Mouse (Mus musculus) hindbrain, embryonic 14.5 days (tissue): Measurements from ENCODE around the gene Emx1. TPM values are rescaled to one million over a fixed set of nuclear protein-coding genes. Genes with fewer than 3 reads are reported as not detected.

Experiments
- ATAC-seq: fragments of 200-750 bp; cut with Nextera tagmentation; 2 replicates; pipeline ENCODE4 v1.8.0; 2017; ENCODE audit warnings: moderate number of reproducible peaks, mild to moderate bottlenecking, moderate TSS enrichment, moderate library complexity; ENCODE audit not compliant: low FRiP score
- DNase-seq: peaks from one replicate; pipeline ENCODE4 v3.0.0-alpha.2; 2015; ENCODE audit warnings: low spot score
- H3K27ac ChIP-seq: fragments of 300-500 bp; sonication (generic); 2 replicates; pipeline ENCODE4 v1.5.1; 2014; ENCODE audit warnings: mild to moderate bottlenecking, moderate library complexity
- H3K27me3 ChIP-seq: fragments of 300-500 bp; sonication (generic); 2 replicates; pipeline ENCODE4 v1.6.1; 2014; ENCODE audit warnings: mild to moderate bottlenecking, low read length, mixed read lengths; ENCODE audit not compliant: control insufficient read depth, insufficient read depth
- H3K36me3 ChIP-seq: fragments of 300-500 bp; sonication (generic); replicated peaks from 2 replicates; pipeline ENCODE4 v1.6.1; 2014; ENCODE audit not compliant: control insufficient read depth, insufficient read depth
- H3K4me1 ChIP-seq: fragments of 300-500 bp; sonication (generic); replicated peaks from 2 replicates; pipeline ENCODE4 v1.6.1; 2014; ENCODE audit warnings: antibody characterized with exemption, low read length, mixed read lengths; ENCODE audit not compliant: control insufficient read depth, insufficient read depth
- H3K4me2 ChIP-seq: fragments of 300-500 bp; sonication (generic); replicated peaks from 2 replicates; pipeline ENCODE4 v1.6.1; 2014; ENCODE audit warnings: mild to moderate bottlenecking, moderate library complexity
- H3K4me3 ChIP-seq: fragments of 300-500 bp; sonication (generic); replicated peaks from 2 replicates; pipeline ENCODE4 v1.5.1; 2014; ENCODE audit warnings: mild to moderate bottlenecking, low read length
- H3K9ac ChIP-seq: fragments of 300-500 bp; sonication (generic); 2 replicates; pipeline ENCODE4 v1.6.1; 2014
- H3K9me3 ChIP-seq: fragments of 300-500 bp; sonication (generic); 2 replicates; pipeline ENCODE4 v1.6.1; 2016; ENCODE audit warnings: low read length; ENCODE audit not compliant: control insufficient read depth
- whole genome bisulfite sequencing: fragments of 180-500 bp; shearing (Covaris S2); extraction: QIAGEN DNeasy Blood & Tissue Kit; methylation state at CpG from one replicate; pipeline ENCODE4 v1.1.7; 2014; 5-methylcytosine and 5-hydroxymethylcytosine counted together
- polyA plus RNA-seq: library from polyadenylated mRNA; unstranded; fragments of >200 nt; fragmentation: Nextera tagmentation; extraction: Ambion mirVana; gene quantifications from 2 replicates; pipeline ENCODE4 v1.2.1, GENCODE M21; 2014

The Emx1 gene
- polyA plus RNA-seq, 1 experiment from 2014 or later = not detected

- no peaks in the 10 kb centered on the region for H3K9me3 ChIP-seq
- no peaks in the 10 kb centered on the region for H3K27me3 ChIP-seq
- WGBS = 76% methylated on average over 10 of the region's 10 CpGs
- H3K9ac ChIP-seq = no peak overlapping the region
- no peak overlapping the region for H3K27ac ChIP-seq
- ATAC-seq (no peak), DNase-seq (no peak)
- H3K4me2 ChIP-seq = no peak overlapping the region
- no peak overlapping the region for H3K4me3 ChIP-seq
- no peaks in the 10 kb centered on the region for H3K4me1 ChIP-seq
- H3K36me3 ChIP-seq = no peaks in the 10 kb centered on the region
Measured at GRCm38 (mm10) chr6:85222551-85222950, 35.3 kb downstream of the Emx1 start.

DNA sequence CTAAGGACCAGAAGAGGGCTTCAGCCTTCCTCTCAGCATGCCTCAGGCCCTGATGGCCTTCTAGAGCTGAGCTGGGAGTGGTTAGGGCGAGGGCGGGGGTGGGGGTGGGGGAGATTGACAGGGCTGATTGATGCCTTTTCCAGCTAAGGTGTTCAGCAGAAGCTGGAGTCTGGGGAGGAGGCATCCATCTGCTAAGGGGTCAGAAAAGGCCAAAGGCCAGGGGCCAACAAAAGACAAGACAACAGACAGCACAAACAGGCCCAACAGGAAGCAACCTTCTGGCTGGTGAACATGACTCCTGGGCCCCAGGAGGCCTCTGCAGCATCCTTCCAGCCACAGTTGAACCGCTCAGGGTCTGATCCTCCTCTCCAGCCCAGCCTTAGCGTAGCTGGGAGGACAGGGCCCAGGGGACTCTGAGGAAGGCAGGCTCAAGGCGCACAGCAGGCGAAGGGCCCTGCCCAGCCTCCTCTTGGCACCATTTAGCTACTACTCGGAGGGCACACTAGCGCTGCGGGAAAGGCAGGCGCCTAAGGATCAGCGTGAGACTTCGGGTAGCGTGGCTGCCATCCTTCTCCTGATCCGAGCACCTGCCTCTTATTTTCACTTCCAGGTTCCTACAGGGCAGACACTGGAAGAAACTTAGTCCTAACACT is 36.4 kb downstream of the Emx1 start:
- Histone ChIP-seq H3K4me3 (no peak overlapping the region), H3K36me3 (no peaks in the 10 kb centered on the region), H3K9me3 (no peaks in the 10 kb centered on the region), H3K27me3 (no peaks in the 10 kb centered on the region), H3K27ac (no peak overlapping the region), H3K4me2 (no peak overlapping the region), H3K4me1 (no peaks in the 10 kb centered on the region), H3K9ac (no peak overlapping the region)
- no peak for ATAC-seq
- 23% methylated on average over 14 of the region's 14 CpGs for WGBS
- no peak for DNase-seq

DNA sequence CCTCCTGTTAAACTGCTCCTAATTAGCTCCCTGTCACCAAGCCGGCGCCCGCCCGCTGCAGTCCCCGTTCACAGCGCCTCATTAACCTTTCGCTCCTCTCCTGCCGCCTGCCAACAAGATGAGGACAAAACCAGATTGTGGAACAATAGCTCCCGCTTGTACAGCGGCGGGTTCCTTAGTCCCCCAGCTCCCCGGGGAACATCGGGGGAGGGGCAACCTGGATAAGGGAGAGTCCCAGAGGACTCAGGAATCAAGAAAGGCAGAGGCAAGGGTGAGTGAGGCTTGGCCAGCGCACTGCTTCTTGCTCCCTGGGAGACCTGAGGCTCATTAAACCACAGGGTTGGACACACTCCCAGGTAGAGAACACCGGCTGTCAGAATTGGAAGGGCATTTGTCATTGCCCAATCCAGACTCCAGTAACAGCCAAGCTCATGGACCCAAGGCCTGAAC is 37.2 kb downstream of the Emx1 start:
- Histone ChIP-seq H3K27ac (no peak overlapping the region), H3K36me3 (no peaks in the 10 kb centered on the region), H3K4me2 (no peak overlapping the region), H3K4me1 (no peaks in the 10 kb centered on the region), H3K9ac (no peak overlapping the region), H3K4me3 (no peak overlapping the region), H3K9me3 (no peaks in the 10 kb centered on the region), H3K27me3 (no peaks in the 10 kb centered on the region)
- no peak for ATAC-seq
- DNase-seq = no peak
- 17% methylated on average over 15 of the region's 15 CpGs for WGBS

- H3K27me3 ChIP-seq = no peaks in the 10 kb centered on the region
- no peak for DNase-seq
- H3K36me3 ChIP-seq = no peaks in the 10 kb centered on the region
- no peak overlapping the region for H3K9ac ChIP-seq
- H3K4me1 ChIP-seq = peaks cover 4% of the 10 kb centered on the region
- H3K4me3 ChIP-seq = no peak overlapping the region
- H3K27ac ChIP-seq = no peak overlapping the region
- H3K4me2 ChIP-seq = no peak overlapping the region
- ATAC-seq = no peak
- 78% methylated on average over 9 of the region's 9 CpGs for WGBS
- H3K9me3 ChIP-seq = no peaks in the 10 kb centered on the region
Measured at GRCm38 (mm10) chr6:85226570-85226969, 39.3 kb downstream of the Emx1 start.

DNA sequence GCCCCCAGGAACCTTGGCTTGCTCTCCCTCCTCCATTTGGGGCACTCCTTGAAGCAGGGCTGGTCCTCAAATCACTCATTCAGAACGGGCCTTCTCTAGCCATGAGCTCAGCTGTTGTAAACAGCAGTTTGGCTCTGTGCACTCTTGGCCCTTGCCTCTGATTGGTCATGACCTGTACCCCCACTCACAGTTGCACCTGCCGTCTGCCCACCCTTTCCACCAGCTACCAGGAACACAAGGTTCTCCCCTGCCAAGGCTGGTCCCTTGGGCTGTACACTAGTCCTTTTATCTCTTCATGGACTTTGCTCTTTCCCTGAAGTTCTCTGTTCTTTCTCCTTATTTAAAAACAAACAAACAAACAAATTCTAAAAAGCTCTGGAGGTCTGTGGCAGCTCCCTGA is 40.3 kb downstream of the Emx1 start:
- H3K9me3 ChIP-seq = no peaks in the 10 kb centered on the region
- H3K27me3 ChIP-seq = no peaks in the 10 kb centered on the region
- H3K4me2 ChIP-seq = no peak overlapping the region
- peaks cover 6% of the 10 kb centered on the region for H3K4me1 ChIP-seq
- H3K27ac ChIP-seq = no peak overlapping the region
- DNase-seq (no peak), ATAC-seq (no peak)
- H3K9ac ChIP-seq = no peak overlapping the region
- H3K4me3 ChIP-seq = no peak overlapping the region
- H3K36me3 ChIP-seq = no peaks in the 10 kb centered on the region
- WGBS = 66% methylated on average over 2 of the region's 2 CpGs

DNA sequence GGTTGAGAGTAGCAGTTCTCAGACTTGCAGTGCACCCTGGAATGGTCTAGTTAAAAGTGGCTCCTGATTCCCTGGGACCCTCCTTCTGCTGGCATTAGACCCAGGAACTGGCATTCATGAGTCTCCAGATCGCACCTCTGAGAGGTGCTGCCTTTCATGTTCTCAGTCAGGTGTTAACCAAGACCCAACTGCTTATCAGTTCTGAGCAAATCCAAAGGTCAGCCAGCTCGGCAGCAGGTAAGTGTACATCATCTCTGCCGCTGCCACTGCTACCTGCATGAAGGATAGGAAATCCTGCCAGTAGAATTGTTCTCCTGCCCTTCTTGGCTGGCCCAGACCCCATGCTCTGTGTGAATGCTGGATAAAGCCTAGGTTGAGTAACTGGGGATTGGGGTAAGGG is 43.5 kb downstream of the Emx1 start:
- no peaks in the 10 kb centered on the region for H3K9me3 ChIP-seq
- H3K36me3 ChIP-seq = no peaks in the 10 kb centered on the region
- 87% methylated on average over 3 of the region's 3 CpGs for WGBS
- DNase-seq (no peak), ATAC-seq (no peak)
- H3K4me1 ChIP-seq = peaks cover 6% of the 10 kb centered on the region
- H3K27ac ChIP-seq = no peak overlapping the region
- H3K4me2 ChIP-seq = no peak overlapping the region
- no peak overlapping the region for H3K9ac ChIP-seq
- H3K4me3 ChIP-seq = no peak overlapping the region
- H3K27me3 ChIP-seq = no peaks in the 10 kb centered on the region

DNA sequence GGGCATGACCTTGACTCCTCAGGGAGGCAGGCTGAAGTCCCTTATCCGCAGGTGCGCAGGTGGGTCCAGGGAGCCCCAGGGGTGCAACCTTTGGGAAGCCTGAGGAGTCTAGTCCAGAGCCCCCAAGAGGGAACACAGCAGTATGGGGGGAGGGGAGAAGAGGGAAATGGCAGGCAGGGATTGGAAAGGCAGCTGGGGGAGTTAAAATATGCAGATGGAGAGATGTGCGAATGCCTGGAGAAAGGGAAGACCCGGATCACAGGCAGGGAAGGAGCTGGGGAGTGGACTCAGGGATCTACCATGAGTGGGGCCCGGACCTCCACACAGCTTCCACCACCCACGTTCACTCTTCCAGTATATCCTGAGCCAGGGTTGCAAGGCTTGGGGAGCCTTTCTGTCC is 44.2 kb downstream of the Emx1 start:
- Histone ChIP-seq H3K27ac (no peak overlapping the region), H3K4me3 (no peak overlapping the region), H3K4me1 (peaks cover 6% of the 10 kb centered on the region), H3K27me3 (no peaks in the 10 kb centered on the region), H3K9me3 (no peaks in the 10 kb centered on the region), H3K4me2 (no peak overlapping the region), H3K36me3 (no peaks in the 10 kb centered on the region), H3K9ac (no peak overlapping the region)
- ATAC-seq (no peak), DNase-seq (no peak)
- 30% methylated on average over 6 of the region's 6 CpGs for WGBS

- Histone ChIP-seq H3K36me3 (no peaks in the 10 kb centered on the region), H3K4me2 (no peak overlapping the region), H3K9ac (no peak overlapping the region), H3K9me3 (no peaks in the 10 kb centered on the region), H3K27ac (no peak overlapping the region), H3K4me1 (peaks cover 6% of the 10 kb centered on the region), H3K4me3 (no peak overlapping the region), H3K27me3 (no peaks in the 10 kb centered on the region)
- ATAC-seq = no peak
- WGBS = 20% methylated on average over 4 of the region's 4 CpGs
- no peak for DNase-seq
Measured at GRCm38 (mm10) chr6:85232045-85232444, 44.8 kb downstream of the Emx1 start.

DNA sequence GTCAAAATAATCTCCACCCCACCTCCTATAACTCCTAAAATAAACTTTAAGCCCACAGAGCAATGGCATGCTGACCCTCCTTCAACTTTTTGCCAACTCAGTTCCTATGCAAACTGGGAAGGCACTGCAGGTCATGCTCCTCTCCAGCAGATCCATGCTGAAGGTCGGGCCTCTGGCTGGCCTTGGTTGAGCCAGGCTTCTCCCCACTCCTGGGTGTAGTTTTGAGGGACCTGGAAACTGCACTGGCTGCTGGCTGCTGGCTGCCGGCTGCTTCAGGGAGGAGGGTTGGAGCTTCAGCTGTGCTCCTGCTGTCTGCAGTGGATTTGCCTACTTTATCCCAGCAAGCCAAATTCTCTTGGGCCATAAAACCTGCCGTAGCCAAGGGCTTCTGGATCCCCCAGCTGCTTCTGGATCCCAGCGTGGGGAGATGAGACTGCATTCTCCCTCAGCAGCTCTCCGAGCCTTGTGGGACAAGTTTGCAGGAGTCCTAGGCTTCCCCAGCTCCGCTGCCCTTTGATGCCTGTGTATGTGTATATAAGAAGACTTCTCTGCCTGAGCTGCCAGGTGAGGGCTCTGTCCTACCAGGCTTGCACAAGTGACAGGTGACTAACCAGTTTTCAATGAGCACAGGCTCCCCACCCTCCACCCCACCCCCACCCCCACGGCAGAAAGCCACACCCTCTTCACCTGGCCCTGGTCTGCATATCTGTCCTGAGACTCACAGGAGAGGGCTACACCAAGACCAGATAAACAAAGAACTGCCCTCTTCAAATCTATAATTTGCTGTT is 45.8 kb downstream of the Emx1 start:
- H3K4me1 ChIP-seq = peaks cover 6% of the 10 kb centered on the region
- H3K9me3 ChIP-seq = no peaks in the 10 kb centered on the region
- ATAC-seq (no peak), DNase-seq (no peak)
- no peak overlapping the region for H3K9ac ChIP-seq
- 47% methylated on average over 7 of the region's 7 CpGs for WGBS
- H3K4me2 ChIP-seq = no peak overlapping the region
- no peak overlapping the region for H3K27ac ChIP-seq
- no peaks in the 10 kb centered on the region for H3K27me3 ChIP-seq
- no peak overlapping the region for H3K4me3 ChIP-seq
- no peaks in the 10 kb centered on the region for H3K36me3 ChIP-seq
